8 mouse cellular contexts compared by ENCODE assay signal in genomic region chr4:126735382-126736000, GRCm38 (mm10). TPM values are rescaled to one million over a fixed set of nuclear protein-coding genes. Genes with fewer than 3 reads are reported as not detected.
DNase-seq lines count a peak whose midpoint lies in the region; ATAC-seq and TF ChIP-seq lines count a peak whose summit lies in the region.

No protein-coding gene starts in this region.

- no peak overlapping the region for H3K27ac ChIP-seq in heart, embryonic 15.5 days
- H3K27ac ChIP-seq in hindbrain, postnatal 0 days: no peak overlapping the region
- H3K27ac ChIP-seq in midbrain, embryonic 14.5 days (replicated peaks; ENCODE audit: low read depth, low read length): no peak overlapping the region

- no peaks in the 10 kb centered on the region for H3K9me3 ChIP-seq in heart, embryonic 15.5 days (replicated peaks)
- H3K9me3 ChIP-seq in hindbrain, postnatal 0 days (ENCODE audit: low read length): no peaks in the 10 kb centered on the region
- H3K9me3 ChIP-seq in midbrain, embryonic 14.5 days (ENCODE audit: control insufficient read depth, low read length): no peaks in the 10 kb centered on the region

- peak overlapping the region; percentile 48 for H3K4me3 ChIP-seq in heart, embryonic 15.5 days
- H3K4me3 ChIP-seq in hindbrain, postnatal 0 days (ENCODE audit: low read length): peak overlapping the region; percentile 30
- peak overlapping the region; percentile 28 for H3K4me3 ChIP-seq in midbrain, embryonic 14.5 days (replicated peaks; ENCODE audit: low read depth, low read length)

- ATAC-seq in heart, embryonic 15.5 days (replicated peaks; ENCODE audit: insufficient number of reproducible peaks, insufficient read depth, low FRiP score, low read depth): 0 out of 2 replicates have a peak, but pooled peaks have one; percentile 43
- peak; percentile 23 for ATAC-seq in common myeloid progenitor, adult 5-6 weeks (replicated peaks; ENCODE audit: low read depth, poor library complexity, severe bottlenecking)
- ATAC-seq in hindbrain, postnatal 0 days: no peak
- ATAC-seq in midbrain, embryonic 14.5 days (ENCODE audit: low FRiP score, low TSS enrichment): no peak

- TF ChIP-seq CTCF in hindbrain, postnatal 0 days (IDR thresholded peaks at IDR 0.05; ENCODE audit: low read depth): no peak

- peaks cover 29% of the 10 kb centered on the region for H3K4me1 ChIP-seq in heart, embryonic 15.5 days (replicated peaks)
- H3K4me1 ChIP-seq in hindbrain, postnatal 0 days (ENCODE audit: insufficient read depth, low read length): no peaks in the 10 kb centered on the region
- H3K4me1 ChIP-seq in midbrain, embryonic 14.5 days (ENCODE audit: control insufficient read depth, insufficient read depth, low read length): no peaks in the 10 kb centered on the region

- 2% methylated on average over 62 of the region's 62 CpGs for WGBS in heart, embryonic 15.5 days
- WGBS in hindbrain, postnatal 0 days: 3% methylated on average over 42 of the region's 62 CpGs
- WGBS in midbrain, embryonic 14.5 days: 2% methylated on average over 61 of the region's 62 CpGs

- 0 out of 2 replicates have a peak overlapping the region, but pooled peaks have one; percentile 22 for H3K9ac ChIP-seq in heart, embryonic 15.5 days
- no peak overlapping the region for H3K9ac ChIP-seq in hindbrain, postnatal 0 days (replicated peaks; ENCODE audit: low read length)
- H3K9ac ChIP-seq in midbrain, embryonic 14.5 days (replicated peaks; ENCODE audit: low read length): no peak overlapping the region

- peak overlapping the region; percentile 59 for H3K4me2 ChIP-seq in heart, embryonic 15.5 days
- peak overlapping the region; percentile 51 for H3K4me2 ChIP-seq in hindbrain, postnatal 0 days (ENCODE audit: low read depth, low read length)
- H3K4me2 ChIP-seq in midbrain, embryonic 14.5 days (ENCODE audit: low read length): peak overlapping the region; percentile 43

- no peak for DNase-seq in heart, adult 9 months (ENCODE audit: low spot score in 2 of 2)
- no peak for DNase-seq in hindbrain, postnatal 0 days (ENCODE audit: low spot score)
- peak; percentile 28 for DNase-seq in midbrain, embryonic 14.5 days
- no peak for DNase-seq in spleen, adult 12 weeks (ENCODE audit: low spot score)
- DNase-seq in urinary bladder, postnatal 10 days (ENCODE audit: low spot score): no peak
- DNase-seq in gastrocnemius, postnatal 14 days: no peak

- H3K36me3 ChIP-seq in heart, embryonic 15.5 days: no peaks in the 10 kb centered on the region
- no peaks in the 10 kb centered on the region for H3K36me3 ChIP-seq in hindbrain, postnatal 0 days (ENCODE audit: insufficient read depth, low read length)
- H3K36me3 ChIP-seq in midbrain, embryonic 14.5 days (ENCODE audit: control insufficient read depth, insufficient read depth, low read length): no peaks in the 10 kb centered on the region

- intact Hi-C loops in gastrocnemius, postnatal 14 days (cut with DNase I; ENCODE audit: low total_unique reads): no loop called here

- H3K27me3 ChIP-seq in heart, embryonic 15.5 days: peaks cover 87% of the 10 kb centered on the region
- peaks cover 74% of the 10 kb centered on the region for H3K27me3 ChIP-seq in hindbrain, postnatal 0 days (ENCODE audit: insufficient read depth, low read length)
- H3K27me3 ChIP-seq in midbrain, embryonic 14.5 days (ENCODE audit: control insufficient read depth, insufficient read depth, low read length): peaks cover 96% of the 10 kb centered on the region

RNA-seq across cellular contexts. Expression of gene Tfap2e, which starts 0.5 kb away (rescaled TPM):
- not detected in 2 replicates for polyA plus RNA-seq in heart, embryonic 15.5 days (2015; fragmentation: Nextera tagmentation; extraction: Ambion mirVana)
- total RNA-seq in common myeloid progenitor, adult 5-6 weeks (2017): not detected in 2 replicates
- not detected in 2 replicates for total RNA-seq in hindbrain, postnatal 0 days (2014; rRNA removed)
- 0.15 and 0.16 TPM in 2 replicates for polyA plus RNA-seq in hindbrain, postnatal 0 days (2015; fragmentation: Nextera tagmentation; extraction: Ambion mirVana)
- 0.97 and 2.0 TPM in 2 replicates for polyA plus RNA-seq in midbrain, embryonic 14.5 days (2014; fragmentation: Nextera tagmentation; extraction: Ambion mirVana)
- total RNA-seq in gastrocnemius, postnatal 14 days (2021): not detected

RNA-seq across cellular contexts. Expression of gene Ncdn, which starts 17.7 kb away (rescaled TPM):
- 18.6 and 25.8 TPM in 2 replicates for polyA plus RNA-seq in heart, embryonic 15.5 days (2015; fragmentation: Nextera tagmentation; extraction: Ambion mirVana)
- 6.5 and 10.0 TPM in 2 replicates for total RNA-seq in common myeloid progenitor, adult 5-6 weeks (2017)
- 380 and 389 TPM in 2 replicates for total RNA-seq in hindbrain, postnatal 0 days (2014; rRNA removed)
- polyA plus RNA-seq in hindbrain, postnatal 0 days (2015; fragmentation: Nextera tagmentation; extraction: Ambion mirVana): 149 and 158 TPM in 2 replicates
- 88.9 and 91.8 TPM in 2 replicates for polyA plus RNA-seq in midbrain, embryonic 14.5 days (2014; fragmentation: Nextera tagmentation; extraction: Ambion mirVana)
- total RNA-seq in gastrocnemius, postnatal 14 days (2021): 10 to 100 TPM in 1 of 2 experiments, 1 to 10 TPM in 1; 7.4 to 10.6 TPM

RNA-seq across cellular contexts. Expression of gene AU040320, which starts 17.9 kb away (rescaled TPM):
- 20.2 and 21.9 TPM in 2 replicates for polyA plus RNA-seq in heart, embryonic 15.5 days (2015; fragmentation: Nextera tagmentation; extraction: Ambion mirVana)
- total RNA-seq in common myeloid progenitor, adult 5-6 weeks (2017): 13.3 and 28.6 TPM in 2 replicates
- 43.9 and 45.4 TPM in 2 replicates for total RNA-seq in hindbrain, postnatal 0 days (2014; rRNA removed)
- 30.5 and 33.6 TPM in 2 replicates for polyA plus RNA-seq in hindbrain, postnatal 0 days (2015; fragmentation: Nextera tagmentation; extraction: Ambion mirVana)
- 35.8 and 38.9 TPM in 2 replicates for polyA plus RNA-seq in midbrain, embryonic 14.5 days (2014; fragmentation: Nextera tagmentation; extraction: Ambion mirVana)
- total RNA-seq in gastrocnemius, postnatal 14 days (2021): 10 to 100 TPM; 21.7 to 24.3 TPM

RNA-seq across cellular contexts. Expression of gene Psmb2, which starts 58.1 kb away (rescaled TPM):
- 358 and 375 TPM in 2 replicates for polyA plus RNA-seq in heart, embryonic 15.5 days (2015; fragmentation: Nextera tagmentation; extraction: Ambion mirVana)
- 123 and 134 TPM in 2 replicates for total RNA-seq in common myeloid progenitor, adult 5-6 weeks (2017)
- total RNA-seq in hindbrain, postnatal 0 days (2014; rRNA removed): 164 and 207 TPM in 2 replicates
- polyA plus RNA-seq in hindbrain, postnatal 0 days (2015; fragmentation: Nextera tagmentation; extraction: Ambion mirVana): 465 and 473 TPM in 2 replicates
- 442 and 480 TPM in 2 replicates for polyA plus RNA-seq in midbrain, embryonic 14.5 days (2014; fragmentation: Nextera tagmentation; extraction: Ambion mirVana)
- total RNA-seq in gastrocnemius, postnatal 14 days (2021): 10 to 100 TPM; 88.0 to 99.6 TPM

Comparison
In these comparisons a context has a peak if more than half of its experiments do, and no peak if none do; other contexts are left out.
1. ATAC-seq: peak in heart, embryonic 15.5 days (single experiment) and common myeloid progenitor, adult 5-6 weeks (single experiment); none in hindbrain, postnatal 0 days (single experiment) and midbrain, embryonic 14.5 days (single experiment).
2. RNA of gene Ncdn, which starts 17.7 kb away (total RNA-seq): 380 to 389 TPM in hindbrain, postnatal 0 days; 7.4 to 10.6 TPM in gastrocnemius, postnatal 14 days and 6.5 to 10.0 TPM in common myeloid progenitor, adult 5-6 weeks; every median in the first group is over 10 times any median in the second.
3. Peak in every context shown above with its lines, with median percentiles within 50 percentile points of each other: H3K4me2 ChIP-seq and H3K4me3 ChIP-seq.